Comparison of ENCODE assay signal across 8 mouse cellular contexts in the genomic region with DNA sequence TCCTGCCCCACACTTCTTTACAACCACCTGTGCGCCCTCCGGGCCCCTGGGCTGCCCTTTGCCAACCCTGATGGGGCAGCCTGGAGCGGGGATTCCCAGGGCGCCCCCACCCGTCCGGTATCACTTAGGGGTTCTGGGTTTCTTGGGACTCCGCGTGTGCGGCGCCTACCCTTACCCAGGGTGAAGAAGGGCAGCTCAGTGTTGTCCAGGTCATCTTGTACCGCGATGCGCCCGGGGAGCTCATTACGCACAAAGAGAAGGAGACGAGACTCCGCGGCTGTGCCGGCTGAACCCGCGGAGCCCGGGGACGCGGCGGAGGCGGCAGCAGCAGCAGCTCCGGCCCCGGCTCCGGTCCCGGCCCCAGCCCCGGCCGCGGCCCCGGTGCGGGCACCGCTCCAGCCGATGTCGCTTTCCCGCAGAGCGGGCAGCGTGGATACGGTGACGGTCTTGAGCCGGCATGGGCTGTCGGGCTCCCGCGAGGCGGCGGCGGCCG. TPM values are rescaled to one million over a fixed set of nuclear protein-coding genes. Genes with fewer than 3 reads are reported as not detected.
DNase-seq lines count a peak whose midpoint lies in the region; ATAC-seq lines count a peak whose summit lies in the region.

No protein-coding gene starts in this region.

- peaks cover 50% of the 10 kb centered on the region for H3K27me3 ChIP-seq in kidney, embryonic 15.5 days
- H3K27me3 ChIP-seq in forebrain, embryonic 14.5 days (replicated peaks; ENCODE audit: control insufficient read depth, insufficient read depth, low read length) = 0 out of 2 replicates have a peak, but pooled peaks cover 4% of the 10 kb centered on the region
- H3K27me3 ChIP-seq in kidney, embryonic 16.5 days (ENCODE audit: insufficient read depth, low read length) = peaks cover 34% of the 10 kb centered on the region
- 0 out of 2 replicates have a peak, but pooled peaks cover 18% of the 10 kb centered on the region for H3K27me3 ChIP-seq in stomach, embryonic 14.5 days (ENCODE audit: control insufficient read depth, insufficient read depth, low read length)

- no peak overlapping the region for H3K27ac ChIP-seq in kidney, embryonic 15.5 days
- H3K27ac ChIP-seq in forebrain, embryonic 14.5 days (ENCODE audit: low read depth, low read length) = peak overlapping the region; percentile 66; the same call in 1 of the 2 replicates
- no peak overlapping the region for H3K27ac ChIP-seq in kidney, embryonic 16.5 days (ENCODE audit: low read length)
- H3K27ac ChIP-seq in stomach, embryonic 14.5 days (ENCODE audit: low read length) = no peak overlapping the region

- peak overlapping the region; percentile 71 for H3K4me3 ChIP-seq in kidney, embryonic 15.5 days (replicated peaks)
- H3K4me3 ChIP-seq in forebrain, embryonic 14.5 days (ENCODE audit: low read depth, low read length) = peak overlapping the region; percentile 80
- peak overlapping the region; percentile 67 for H3K4me3 ChIP-seq in kidney, embryonic 16.5 days (ENCODE audit: low read length)
- peak overlapping the region; percentile 63 for H3K4me3 ChIP-seq in stomach, embryonic 14.5 days (ENCODE audit: low read depth, low read length)

- H3K9ac ChIP-seq in kidney, embryonic 15.5 days = peak overlapping the region; percentile 42
- H3K9ac ChIP-seq in forebrain, embryonic 14.5 days (ENCODE audit: low read length) = peak overlapping the region; percentile 85
- peak overlapping the region; percentile 62 for H3K9ac ChIP-seq in kidney, embryonic 16.5 days (replicated peaks; ENCODE audit: low read length)
- H3K9ac ChIP-seq in stomach, embryonic 14.5 days (replicated peaks; ENCODE audit: low read depth, low read length) = peak overlapping the region; percentile 42

- under 1% methylated on average over 45 of the region's 51 CpGs for WGBS in kidney, embryonic 15.5 days
- WGBS in forebrain, embryonic 14.5 days = under 1% methylated on average over 36 of the region's 51 CpGs
- WGBS in kidney, embryonic 16.5 days = under 1% methylated on average over 38 of the region's 51 CpGs
- under 1% methylated on average over 49 of the region's 51 CpGs for WGBS in stomach, embryonic 14.5 days

- no peaks in the 10 kb centered on the region for H3K9me3 ChIP-seq in kidney, embryonic 15.5 days (replicated peaks)
- no peaks in the 10 kb centered on the region for H3K9me3 ChIP-seq in forebrain, embryonic 14.5 days (replicated peaks; ENCODE audit: control insufficient read depth, low read length)
- no peaks in the 10 kb centered on the region for H3K9me3 ChIP-seq in kidney, embryonic 16.5 days (ENCODE audit: low read length)
- H3K9me3 ChIP-seq in stomach, embryonic 14.5 days (ENCODE audit: control insufficient read depth, low read depth, low read length) = no peaks in the 10 kb centered on the region

- H3K4me1 ChIP-seq in kidney, embryonic 15.5 days = peaks cover 24% of the 10 kb centered on the region
- peaks cover 19% of the 10 kb centered on the region for H3K4me1 ChIP-seq in forebrain, embryonic 14.5 days (ENCODE audit: control insufficient read depth, insufficient read depth, low read length)
- peaks cover 9% of the 10 kb centered on the region; the same call in 1 of the 2 replicates for H3K4me1 ChIP-seq in kidney, embryonic 16.5 days (ENCODE audit: insufficient read depth, low read length)
- H3K4me1 ChIP-seq in stomach, embryonic 14.5 days (ENCODE audit: control insufficient read depth, insufficient read depth, low read length) = 0 out of 2 replicates have a peak, but pooled peaks cover 5% of the 10 kb centered on the region

- H3K4me2 ChIP-seq in kidney, embryonic 15.5 days = peak overlapping the region; percentile 93
- H3K4me2 ChIP-seq in forebrain, embryonic 14.5 days (ENCODE audit: low read length) = peak overlapping the region; percentile 95
- H3K4me2 ChIP-seq in kidney, embryonic 16.5 days (replicated peaks; ENCODE audit: low read depth, low read length) = peak overlapping the region; percentile 95
- peak overlapping the region; percentile 86 for H3K4me2 ChIP-seq in stomach, embryonic 14.5 days (replicated peaks; ENCODE audit: low read depth, low read length)

- DNase-seq in kidney, postnatal 25 days = no peak
- peak; percentile 75 for DNase-seq in cerebellum, adult 11 months
- peak; percentile 46 for DNase-seq in forebrain, embryonic 14.5 days (ENCODE audit: low spot score)
- DNase-seq in lung, postnatal 14 days = peak; percentile 6
- no peak for DNase-seq in thymus, postnatal 14 days

- H3K36me3 ChIP-seq in kidney, embryonic 15.5 days = no peaks in the 10 kb centered on the region
- H3K36me3 ChIP-seq in forebrain, embryonic 14.5 days (ENCODE audit: control insufficient read depth, insufficient read depth, low read length) = no peaks in the 10 kb centered on the region
- no peaks in the 10 kb centered on the region for H3K36me3 ChIP-seq in kidney, embryonic 16.5 days (ENCODE audit: insufficient read depth, low read length)
- H3K36me3 ChIP-seq in stomach, embryonic 14.5 days (ENCODE audit: control insufficient read depth, insufficient read depth, low read length) = no peaks in the 10 kb centered on the region

- ATAC-seq in kidney, embryonic 15.5 days (replicated peaks; ENCODE audit: low FRiP score) = peak; percentile 69
- ATAC-seq in forebrain, embryonic 14.5 days = peak; percentile 37
- peak; percentile 46 for ATAC-seq in kidney, embryonic 16.5 days (ENCODE audit: low FRiP score, low TSS enrichment)
- ATAC-seq in stomach, embryonic 14.5 days (ENCODE audit: insufficient number of reproducible peaks, insufficient read depth, low FRiP score, low read depth) = peak; percentile 48

RNA-seq across cellular contexts. Expression of gene Astn2, which starts 0.7 kb away (rescaled TPM):
- 0.58 and 0.70 TPM in 2 replicates for polyA plus RNA-seq in kidney, embryonic 15.5 days (2015; fragmentation: Nextera tagmentation; extraction: Ambion mirVana)
- 0.42 and 0.49 TPM in 2 replicates for polyA plus RNA-seq in forebrain, embryonic 14.5 days (2014; fragmentation: Nextera tagmentation; extraction: Ambion mirVana)
- 0.09 and 0.11 TPM in 2 replicates for polyA plus RNA-seq in kidney, embryonic 16.5 days (2015; fragmentation: Nextera tagmentation; extraction: Ambion mirVana)
- 0.59 and 0.64 TPM in 2 replicates for polyA plus RNA-seq in stomach, embryonic 14.5 days (2014; fragmentation: Nextera tagmentation; extraction: Ambion mirVana)

Comparison
In these comparisons a context has a peak if more than half of its experiments do, and no peak if none do; other contexts are left out.
1. DNase-seq: peak in cerebellum, adult 11 months (single experiment), forebrain, embryonic 14.5 days (single experiment) and lung, postnatal 14 days (single experiment); none in kidney, postnatal 25 days (0 of 2) and thymus, postnatal 14 days (single experiment).
2. Peak in every context shown above with its lines, with median percentiles within 50 percentile points of each other: ATAC-seq, H3K4me2 ChIP-seq, H3K4me3 ChIP-seq and H3K9ac ChIP-seq.